Mouse (Mus musculus): Measurements from ENCODE around the gene Ttll1.

The Ttll1 gene

DNA sequence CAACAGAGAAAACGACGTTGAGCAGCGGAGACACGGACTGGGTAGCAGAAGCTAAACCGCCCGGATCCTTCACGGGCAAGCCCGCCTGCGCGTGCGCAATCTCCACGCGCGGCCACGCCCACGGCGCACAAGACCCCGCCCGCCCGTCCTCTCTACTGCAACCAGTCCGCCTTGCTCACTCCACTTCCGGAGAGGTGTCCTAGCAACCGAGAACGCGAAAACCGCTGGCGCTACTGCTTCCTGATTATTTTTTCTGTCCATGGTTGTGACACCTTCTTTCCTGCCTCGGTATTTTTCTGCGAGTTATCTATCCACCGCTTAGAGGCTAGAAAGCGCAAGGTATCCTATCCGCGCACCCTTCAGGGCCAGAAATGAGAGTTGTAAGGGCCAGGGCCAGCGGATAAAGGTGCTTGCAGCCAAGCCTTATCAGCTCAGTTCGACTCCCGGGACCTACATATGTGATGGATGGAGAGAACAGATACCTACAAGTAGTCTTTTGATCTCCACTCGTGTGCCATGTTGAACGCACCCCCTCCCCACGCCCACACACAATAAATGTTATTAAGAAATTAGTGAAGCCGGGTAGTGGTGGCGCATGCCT, at the start of gene Ttll1:
Gene Ttll1 (minus strand): TSS at position 89 of the 601 bp plus-strand sequence.
- peak; percentile 98 for DNase-seq

DNA sequence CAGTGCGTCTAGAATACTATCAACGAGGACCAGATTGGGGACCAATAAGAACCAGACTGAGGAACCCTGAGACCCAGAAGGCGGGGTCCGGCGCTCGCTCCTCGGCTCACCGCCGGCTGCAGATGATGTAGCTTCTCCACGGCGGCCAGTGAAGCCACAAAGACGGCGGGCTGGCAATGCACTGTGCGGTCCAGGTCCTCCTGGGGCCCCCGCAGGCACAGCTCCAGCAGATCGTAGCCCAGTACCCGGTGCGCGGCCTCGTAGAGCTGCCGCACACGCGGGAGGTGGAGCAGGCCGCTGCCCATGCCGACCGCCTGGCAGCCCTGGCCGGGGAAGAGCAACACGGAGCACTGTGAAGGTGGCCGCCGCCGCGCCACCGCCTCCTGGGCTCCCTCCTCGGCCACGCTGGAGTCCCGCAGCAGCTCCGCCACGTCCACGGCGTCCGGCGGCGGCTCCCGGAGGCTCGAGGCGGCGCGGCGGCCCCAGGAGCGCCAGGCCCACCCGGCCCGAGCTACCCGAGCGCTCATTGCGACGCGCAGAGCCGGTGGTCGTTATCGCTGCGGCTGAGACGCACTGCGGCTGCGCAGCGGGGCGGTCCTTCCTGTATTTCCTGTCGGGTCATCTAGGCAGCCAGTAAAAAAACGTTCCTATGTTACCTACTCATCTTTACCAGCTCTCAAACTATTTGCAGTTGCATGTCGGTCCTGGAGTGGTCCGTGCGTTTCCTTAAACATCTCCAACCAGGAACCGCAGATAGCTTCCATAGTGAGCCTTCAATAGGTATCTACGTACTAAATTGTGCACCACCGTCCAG, 44.7 kb upstream of the Ttll1 start:
- peak; percentile 88 for DNase-seq

- DNase-seq = no peak
Observed at GRCm38 (mm10) chr15:83553831-83554230, 43.1 kb upstream of the Ttll1 start.

DNA sequence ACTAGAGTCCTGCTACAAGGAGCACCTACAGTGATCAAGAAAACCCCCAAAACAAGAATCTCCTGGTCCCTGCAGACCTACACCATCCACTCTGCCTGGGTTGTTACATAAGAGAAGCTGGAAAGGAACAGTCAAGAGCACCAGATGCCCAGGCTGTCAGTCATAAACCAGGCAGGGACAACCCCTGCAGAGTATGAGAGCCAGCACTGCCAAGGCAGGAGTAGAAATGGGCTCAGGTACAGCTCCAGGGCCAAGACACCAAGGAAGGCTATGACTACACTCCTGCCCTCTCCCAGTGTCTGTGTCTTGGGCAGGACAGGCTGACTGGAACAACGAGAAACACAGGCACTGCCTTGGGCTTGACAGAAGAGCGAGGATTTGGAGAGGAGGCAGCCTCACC, 39.4 kb upstream of the Ttll1 start:
- no peak for DNase-seq

DNA sequence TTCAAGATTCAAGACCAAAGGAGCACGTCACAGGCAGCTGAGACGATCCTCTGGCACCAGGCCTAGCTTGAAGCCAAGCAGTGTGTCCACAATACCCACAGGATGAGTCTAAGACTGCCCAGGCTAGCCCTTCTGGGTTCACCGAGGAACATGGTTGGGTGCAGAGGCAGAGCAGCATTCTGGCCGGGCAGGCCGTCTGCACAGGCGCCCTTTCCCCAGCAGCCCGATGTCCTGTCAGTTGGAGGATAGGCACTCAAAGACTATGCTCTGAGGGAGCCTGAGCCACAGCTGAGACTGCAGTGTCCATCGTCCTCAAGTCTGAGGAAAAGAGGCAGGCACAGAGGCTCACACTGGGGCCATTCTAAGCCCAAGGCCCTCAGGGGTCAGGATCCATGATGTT, 36.5 kb upstream of the Ttll1 start:
- no peak for DNase-seq

- no peak for DNase-seq
Observed at GRCm38 (mm10) chr15:83546029-83546428, 35.3 kb upstream of the Ttll1 start.

DNA sequence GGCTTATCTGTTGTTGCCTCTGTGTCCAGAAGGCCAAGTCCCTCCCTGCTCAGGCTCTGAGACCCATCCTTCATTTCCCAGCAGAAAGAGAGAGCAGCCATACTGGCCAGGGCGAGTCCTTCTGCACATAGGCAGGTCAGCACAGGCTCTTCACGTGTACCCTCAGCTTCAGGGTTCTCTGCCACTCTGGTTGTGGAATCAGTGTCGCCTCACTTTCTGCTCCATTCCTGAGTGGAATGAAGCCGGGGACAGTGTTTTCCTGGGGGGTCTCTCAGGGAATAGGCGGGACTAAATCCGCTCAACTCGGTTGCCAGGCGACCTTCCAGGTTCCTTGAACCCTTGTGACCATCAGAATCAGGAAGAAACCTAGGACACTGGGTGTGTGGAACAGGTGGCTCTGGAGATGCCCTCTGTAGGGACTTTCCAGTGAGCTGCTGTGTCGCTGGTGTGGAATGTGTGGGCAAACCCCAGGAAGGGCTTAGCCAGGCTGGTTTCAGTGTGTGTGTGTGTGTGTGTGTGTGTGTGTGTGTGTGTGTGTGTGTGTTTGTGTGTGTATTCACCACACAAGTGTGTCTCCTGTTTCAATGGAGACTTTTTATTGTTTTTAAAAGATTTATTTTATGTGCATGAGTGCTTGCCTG, 31.1 kb upstream of the Ttll1 start:
- DNase-seq = no peak

GRCm38 (mm10) chr15:83539905-83540304, 29.2 kb upstream of the Ttll1 start:
- peak; percentile 72 for DNase-seq

- DNase-seq = no peak
Observed at GRCm38 (mm10) chr15:83538855-83539254, 28.2 kb upstream of the Ttll1 start.

GRCm38 (mm10) chr15:83535890-83536231, 25.2 kb upstream of the Ttll1 start:
- no peak for DNase-seq

DNA sequence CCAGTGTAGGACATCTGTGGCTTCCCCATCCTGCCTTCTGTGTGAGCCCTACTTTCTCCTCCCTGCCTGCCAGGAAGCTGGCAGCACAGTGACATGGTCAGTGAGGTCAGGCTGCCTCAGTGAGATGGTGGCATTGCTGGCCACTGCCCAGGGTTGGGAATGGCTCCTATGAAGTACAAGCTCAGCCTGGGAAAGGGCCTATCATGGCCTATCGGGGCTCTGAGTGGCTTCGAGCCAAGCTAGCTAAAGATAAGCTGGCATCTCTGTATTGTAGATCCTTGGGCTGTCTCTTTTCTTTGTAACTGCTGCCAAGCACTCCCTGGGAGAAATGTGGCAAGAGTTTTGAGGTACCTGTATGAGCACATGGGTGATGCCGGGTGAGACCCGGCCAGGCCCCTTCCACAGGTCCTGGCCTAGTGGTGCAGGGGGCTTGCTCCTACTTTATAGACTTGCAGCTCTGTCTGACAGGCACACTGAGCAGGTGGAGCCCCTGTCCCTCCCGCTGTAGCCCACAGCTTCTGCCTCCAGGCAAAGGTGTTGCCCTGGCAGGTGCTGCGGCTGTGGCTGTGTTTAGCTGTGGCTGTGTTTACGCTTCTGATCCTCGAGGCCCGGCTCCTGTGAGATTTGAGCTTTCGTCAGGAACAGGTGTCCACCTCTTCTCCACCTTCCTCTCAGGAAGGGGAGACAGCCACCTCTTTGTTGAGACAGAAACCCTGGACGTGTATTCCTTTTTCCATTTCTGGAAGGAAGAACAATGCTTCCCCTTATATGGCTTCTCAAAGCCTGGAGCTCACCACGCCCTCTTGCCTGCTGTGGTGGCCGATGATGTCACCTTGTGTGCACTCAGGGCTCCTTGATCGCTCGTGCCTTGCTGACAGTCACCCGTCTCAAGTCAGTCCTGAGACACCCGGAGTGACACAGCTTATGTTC, 24.5 kb upstream of the Ttll1 start:
- DNase-seq = no peak

GRCm38 (mm10) chr15:83532606-83533005, 21.9 kb upstream of the Ttll1 start:
- DNase-seq = no peak

GRCm38 (mm10) chr15:83531961-83532469, 21.3 kb upstream of the Ttll1 start:
- DNase-seq = no peak

DNA sequence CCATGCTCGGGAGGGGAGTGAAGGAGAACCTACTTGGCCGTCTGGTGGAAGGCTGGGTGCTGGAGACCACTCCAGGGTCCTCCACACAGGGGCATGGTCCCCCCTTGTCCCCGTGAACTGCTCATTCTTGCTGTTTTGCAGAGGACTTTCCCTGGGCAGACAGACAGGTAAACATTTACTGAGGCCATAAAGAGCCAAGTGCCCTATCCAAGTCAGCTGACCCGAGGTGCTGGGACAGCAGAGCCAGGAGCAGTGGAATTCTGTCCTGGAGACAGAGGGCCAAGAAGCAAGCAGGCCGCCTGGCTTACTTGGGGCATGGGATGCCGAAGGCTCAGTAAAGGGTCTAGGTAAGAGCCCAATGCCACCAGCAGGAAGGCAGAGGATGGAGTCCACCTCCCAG, 20.0 kb upstream of the Ttll1 start:
- DNase-seq = no peak

DNA sequence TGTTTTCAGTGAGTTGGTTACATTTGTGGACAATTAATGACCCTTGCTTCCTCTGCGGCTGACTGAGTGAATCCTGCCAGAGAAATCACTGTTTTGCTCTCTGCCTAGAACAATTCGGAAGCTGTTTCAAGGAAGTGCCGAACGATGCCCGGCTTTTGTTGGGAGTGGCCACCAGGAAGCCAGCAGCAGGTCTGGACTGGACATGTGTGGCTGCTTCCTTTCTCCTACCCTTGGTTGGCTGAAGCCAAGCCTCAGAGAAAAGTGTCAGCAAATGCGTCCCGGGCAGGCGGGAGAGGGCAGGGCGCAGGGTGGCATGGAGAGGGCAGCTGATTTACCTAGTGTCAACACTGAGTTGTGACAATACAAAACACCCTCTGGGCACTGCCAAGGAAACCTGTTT, 19.5 kb upstream of the Ttll1 start:
- peak; percentile 67 for DNase-seq

GRCm38 (mm10) chr15:83529765-83530164, 19.1 kb upstream of the Ttll1 start:
- DNase-seq = peak; percentile 66

- peak; percentile 53 for DNase-seq
Observed at GRCm38 (mm10) chr15:83528892-83529291, 18.2 kb upstream of the Ttll1 start.

DNA sequence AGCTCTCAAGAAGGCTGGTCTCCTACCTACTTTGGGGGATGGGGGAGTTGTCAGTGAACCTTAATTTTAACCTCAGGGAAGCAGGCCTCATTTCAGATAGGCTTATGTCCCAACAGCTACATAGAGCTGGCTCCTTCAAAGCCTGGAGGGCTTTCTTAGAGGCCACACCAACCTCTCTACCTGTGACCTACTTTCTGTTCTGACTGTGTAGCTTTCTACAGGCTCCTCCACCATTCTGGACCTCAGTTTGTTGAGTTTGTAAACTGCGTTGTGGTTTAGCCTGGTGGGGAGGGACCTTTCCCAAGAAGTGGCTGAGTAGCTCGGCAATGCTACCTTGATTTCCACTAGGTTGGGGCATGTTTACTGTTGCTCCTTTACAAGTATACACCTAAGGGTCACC, 17.1 kb upstream of the Ttll1 start:
- DNase-seq = no peak

- DNase-seq = no peak
Observed at GRCm38 (mm10) chr15:83527092-83527437, 16.4 kb upstream of the Ttll1 start.

- peak; percentile 79 for DNase-seq
Observed at GRCm38 (mm10) chr15:83526424-83527091, 15.9 kb upstream of the Ttll1 start, which contains the start of gene Bik. TSS of gene Bik (plus strand) at chr15:83526862.

DNA sequence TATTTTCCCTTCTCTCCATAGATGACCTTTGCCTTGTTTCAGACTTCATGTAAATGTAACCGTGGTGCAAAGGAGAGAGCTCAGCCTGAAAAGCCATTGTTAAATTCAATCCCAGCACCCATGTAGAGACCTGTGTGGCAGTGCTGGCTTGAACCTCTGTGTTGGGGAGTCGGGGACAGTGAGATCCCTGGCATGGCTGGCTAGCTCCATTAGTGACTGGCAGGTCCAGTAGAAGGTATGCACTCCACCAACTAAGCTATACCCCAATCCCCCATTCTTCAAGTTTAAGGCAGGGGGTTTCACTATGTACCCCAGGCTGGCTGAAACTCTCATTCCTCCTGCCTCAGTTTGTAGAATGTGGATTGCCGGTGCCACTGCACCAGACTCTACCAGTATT, 13.6 kb upstream of the Ttll1 start:
- DNase-seq = no peak

DNA sequence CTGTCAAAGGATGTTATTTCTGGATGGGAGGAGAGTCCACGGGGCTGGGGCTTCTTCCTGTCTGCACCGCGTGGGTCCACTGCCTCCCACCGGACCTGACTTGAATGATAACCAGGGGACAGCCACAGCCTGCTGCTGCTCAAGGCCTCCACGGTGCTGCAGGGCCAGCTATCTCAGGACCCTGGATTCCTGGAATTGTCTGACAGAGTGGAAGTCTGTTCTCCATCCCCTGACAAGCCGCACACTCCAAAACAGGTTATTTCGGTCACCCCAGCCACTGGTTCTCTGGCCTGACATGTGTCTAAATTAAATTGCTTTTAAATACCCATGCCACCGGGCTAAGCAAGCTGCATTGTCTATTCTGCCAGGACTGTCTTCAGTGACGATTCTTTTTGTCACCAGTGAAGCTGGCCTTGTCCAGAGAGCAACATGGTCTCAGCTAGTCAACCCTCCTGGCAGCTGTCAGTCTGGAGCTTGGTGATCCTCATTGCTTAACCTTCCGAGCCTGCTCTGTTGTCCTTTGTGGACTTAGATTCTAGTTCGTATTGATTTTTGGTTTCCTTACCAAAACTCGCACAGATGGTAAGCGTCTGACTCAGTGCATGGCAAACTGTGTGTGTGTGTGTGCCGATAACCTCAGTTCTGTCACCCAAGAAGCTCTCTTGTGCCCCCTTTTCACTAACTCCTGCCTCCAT, 13.1 kb upstream of the Ttll1 start:
- no peak for DNase-seq

All from kidney, adult 18-20 months (tissue).